In genomic region chr2:72021440-72021839, GRCm38 (mm10) we compare ENCODE assay signal across 16 mouse cellular contexts.
"Had no signal": no experiment of that assay in that cellular context is flagged by ENCODE, and none has a peak within 500 bp of the region (broad histone marks: within the 10 kb centered on the region; RNA-seq: fewer than 3 reads in every experiment).

No protein-coding gene starts in this region.

- ATAC-seq: midbrain, embryonic 16.5 days had no signal

- H3K4me1 ChIP-seq: liver, embryonic 13.5 days; stomach, embryonic 15.5 days had no signal

- H3K27ac ChIP-seq: left cerebral cortex, adult 2 months; liver, embryonic 13.5 days; midbrain, embryonic 12.5 days; neural tube, embryonic 13.5 days; stomach, embryonic 15.5 days had no signal

- DNase-seq: kidney, adult 9 months; liver, embryonic 13.5 days; lung, adult 2 months; lung, postnatal 4 days; retina, postnatal 1 day; right cerebral cortex, postnatal 25 days; spleen, adult 18-20 months; thymus, adult 2 months; thymus, postnatal 14 days; thymus, postnatal 4 days had no signal

- H3K4me2 ChIP-seq: liver, embryonic 13.5 days; midbrain, embryonic 12.5 days; neural tube, embryonic 13.5 days; stomach, embryonic 15.5 days had no signal

- H3K4me3 ChIP-seq: left cerebral cortex, adult 2 months; liver, embryonic 13.5 days; midbrain, embryonic 12.5 days; myocyte; neural tube, embryonic 13.5 days; stomach, embryonic 15.5 days had no signal

- H3K27me3 ChIP-seq: liver, embryonic 13.5 days; midbrain, embryonic 12.5 days; neural tube, embryonic 13.5 days; stomach, embryonic 15.5 days had no signal

- H3K9ac ChIP-seq: liver, embryonic 13.5 days; midbrain, embryonic 12.5 days; neural tube, embryonic 13.5 days; stomach, embryonic 15.5 days had no signal

- H3K9me3 ChIP-seq: liver, embryonic 13.5 days; neural tube, embryonic 13.5 days; stomach, embryonic 15.5 days had no signal

- H3K36me3 ChIP-seq: liver, embryonic 13.5 days; midbrain, embryonic 12.5 days; neural tube, embryonic 13.5 days; stomach, embryonic 15.5 days had no signal
